Mouse (Mus musculus): ENCODE measurements around the gene Supt20.
"Not testable (repeated sequence)": the region's sequence is repeated elsewhere in the genome, so short reads cannot be mapped to it uniquely, and the experiment has no call there.

Gene Supt20

GRCm38 (mm10) chr3:54759211-54759610, 66.6 kb downstream of the Supt20 start:
- DNase-seq = no peak

DNA sequence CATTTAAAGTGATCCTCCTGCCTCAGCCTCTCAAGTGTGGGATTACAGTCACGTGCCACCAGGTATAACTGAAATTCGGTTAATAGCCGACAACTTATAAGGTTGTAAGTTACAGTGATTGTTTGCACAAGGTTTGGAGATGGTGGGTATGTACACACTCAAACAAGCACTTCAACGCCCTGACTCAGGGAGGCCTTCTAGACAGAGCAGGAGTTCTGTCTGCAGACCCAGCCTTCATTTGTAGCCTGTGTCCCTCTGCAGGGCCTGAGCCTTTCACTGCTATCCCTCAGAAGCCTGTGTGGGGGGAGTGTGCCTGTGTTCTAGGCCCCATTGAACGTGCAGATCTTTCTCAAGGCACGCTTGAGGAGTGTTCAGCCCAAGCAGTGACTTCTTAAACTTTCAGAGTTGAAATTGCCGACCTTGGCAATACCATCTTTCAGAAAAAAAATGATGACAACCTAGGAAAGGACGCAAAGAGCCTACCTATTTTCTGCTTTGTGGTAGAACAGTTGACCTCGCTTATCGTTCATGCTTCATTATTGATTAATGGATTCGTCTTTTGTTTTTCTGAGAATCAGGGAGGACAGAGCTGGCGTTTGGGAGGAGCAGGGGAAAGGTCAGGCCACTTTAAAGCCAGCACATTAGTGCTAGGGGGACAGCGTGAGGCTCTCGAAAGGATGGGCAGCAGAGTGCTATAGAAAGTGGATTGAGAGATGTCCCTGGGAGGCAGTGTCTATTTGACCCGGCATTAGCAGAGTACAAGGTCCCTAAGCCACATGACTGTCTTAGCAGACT, 67.9 kb downstream of the Supt20 start:
- no peak for DNase-seq

DNA sequence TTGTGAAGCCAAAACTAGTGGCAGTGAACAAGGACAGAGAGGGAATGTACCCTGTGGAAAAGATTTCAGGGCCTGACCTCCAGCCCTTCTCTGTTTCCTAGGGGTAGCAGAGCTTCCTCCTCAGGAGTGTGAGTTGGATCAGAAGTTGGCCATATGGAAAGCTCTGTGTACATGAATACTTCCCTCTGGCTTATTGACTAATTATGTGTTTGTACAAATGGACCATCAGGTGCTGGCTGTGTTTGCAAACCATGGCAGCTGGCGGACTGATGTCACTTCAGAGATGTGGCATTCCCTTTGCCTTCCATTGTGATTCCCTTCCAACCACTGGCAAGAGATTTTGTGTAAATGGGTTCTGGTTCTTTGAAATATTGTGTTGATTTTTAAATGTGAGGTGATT, 68.7 kb downstream of the Supt20 start:
- no peak for DNase-seq

GRCm38 (mm10) chr3:54764418-54764817, 71.8 kb downstream of the Supt20 start:
- DNase-seq = peak; percentile 37

DNA sequence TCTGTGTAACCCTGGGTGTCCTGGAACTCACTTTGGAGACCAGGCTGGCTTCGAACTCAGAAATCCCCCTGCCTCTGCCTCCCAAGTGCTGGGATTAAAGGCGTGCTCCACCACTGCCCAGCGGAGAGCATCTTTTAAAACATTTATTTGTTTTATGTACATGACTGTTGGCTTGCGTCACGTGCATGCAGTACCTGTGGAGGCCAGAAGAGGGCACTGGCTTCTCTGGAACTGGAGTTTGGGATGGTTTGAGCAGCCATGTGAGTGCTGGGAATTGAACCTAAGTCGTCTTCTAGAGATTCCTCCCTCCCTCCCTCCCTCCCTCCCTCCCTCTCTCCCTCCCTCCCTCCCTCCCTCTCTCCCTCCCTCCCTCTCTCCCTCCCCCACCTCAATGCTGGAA, 72.9 kb downstream of the Supt20 start:
- DNase-seq = not testable (repeated sequence)

DNA sequence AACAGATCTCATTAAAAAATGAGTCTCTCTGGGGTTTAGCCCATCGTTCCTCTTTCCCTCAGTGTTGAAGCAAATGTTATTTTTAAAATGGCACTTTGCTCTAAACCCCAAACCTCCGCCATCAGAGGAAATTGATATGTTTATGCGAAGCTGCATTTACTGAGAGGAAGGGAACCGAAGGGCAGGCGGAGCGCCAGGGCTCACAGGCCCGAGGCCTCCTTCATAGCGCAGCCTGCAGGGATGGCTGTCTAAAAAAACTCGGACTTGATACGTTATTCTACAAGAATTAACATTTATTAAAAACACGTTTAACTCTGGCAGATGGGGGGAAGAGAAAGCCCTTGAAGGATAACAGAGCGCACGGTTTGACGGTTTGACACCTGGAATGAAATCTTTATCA, 73.4 kb downstream of the Supt20 start:
- no peak for DNase-seq

GRCm38 (mm10) chr3:54766811-54767210, 74.2 kb downstream of the Supt20 start:
- DNase-seq = no peak

GRCm38 (mm10) chr3:54768592-54768991, 76.0 kb downstream of the Supt20 start:
- no peak for DNase-seq

- DNase-seq = no peak
Measured at GRCm38 (mm10) chr3:54769349-54770275, 77.0 kb downstream of the Supt20 start.

DNA sequence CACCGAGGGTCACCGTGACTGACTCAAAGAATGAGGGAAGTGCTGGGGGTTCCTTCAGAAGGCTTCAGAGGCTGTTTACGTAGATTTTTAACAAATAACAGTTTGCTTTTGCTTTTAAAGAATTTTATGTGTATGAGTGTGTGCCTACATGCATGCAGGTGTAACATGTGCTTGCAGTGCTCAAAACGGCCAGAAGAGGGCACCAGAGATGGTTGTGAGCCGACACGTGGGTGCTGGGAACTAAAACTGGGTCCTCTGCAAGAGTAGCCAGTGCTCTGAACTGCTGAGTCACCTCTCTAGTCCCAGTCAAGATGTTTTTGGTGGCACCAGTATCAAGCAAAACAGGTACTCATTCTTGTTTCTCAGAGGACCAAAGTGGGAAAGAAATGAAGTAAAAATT, 81.0 kb downstream of the Supt20 start:
- no peak for DNase-seq

DNA sequence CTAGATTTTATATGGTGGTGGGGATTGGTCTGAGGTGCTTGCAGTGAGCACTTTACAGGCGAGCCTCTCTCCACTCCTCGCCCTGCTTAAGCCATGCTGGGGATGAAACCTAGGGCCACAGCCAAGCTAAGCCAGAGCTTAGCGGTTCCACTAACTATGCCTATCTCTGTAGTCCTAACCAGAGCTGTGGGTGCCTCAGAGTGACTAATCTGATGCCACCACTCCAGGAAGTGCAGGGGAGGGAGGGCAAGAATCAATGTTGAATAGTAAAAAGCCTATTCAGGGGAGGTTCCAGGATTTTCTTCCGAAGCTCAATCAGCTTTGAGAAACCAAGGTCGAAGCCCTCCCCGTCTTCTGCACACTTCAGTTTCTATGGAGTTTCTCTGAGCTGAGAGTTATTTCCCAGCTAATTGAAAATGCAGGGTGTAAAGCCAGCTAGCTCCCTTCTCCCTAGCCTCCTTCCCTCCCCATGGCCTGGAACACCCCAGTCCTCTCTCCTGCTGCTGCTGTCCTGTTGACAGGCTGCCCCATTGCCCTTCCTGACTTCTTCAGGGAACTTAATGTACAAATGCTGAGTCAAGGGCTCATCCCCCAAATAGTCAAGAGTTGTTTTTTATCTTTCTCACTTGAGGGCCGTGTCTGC, 83.5 kb downstream of the Supt20 start:
- no peak for DNase-seq
